Mouse (Mus musculus): ENCODE data around the gene Rhbdl3. TPM values are rescaled to one million over a fixed set of nuclear protein-coding genes. Genes with fewer than 3 reads are reported as not detected.

Gene Rhbdl3
- total and polyA plus RNA-seq, 2 experiments from 2014 or later, result 1.7 to 1.9 TPM

- DNase-seq (ENCODE audit: low spot score) (no peak), ATAC-seq (ENCODE audit: low FRiP score) (no peak)
- Histone ChIP-seq H3K36me3 (ENCODE audit: insufficient read depth, low read length) (no peaks in the 10 kb centered on the region), H3K9me3 (ENCODE audit: low read length) (no peaks in the 10 kb centered on the region), H3K27me3 (ENCODE audit: insufficient read depth, low read length) (no peaks in the 10 kb centered on the region), H3K4me1 (ENCODE audit: insufficient read depth, low read length) (no peaks in the 10 kb centered on the region), H3K9ac (replicated peaks; ENCODE audit: low read length, poor library complexity, severe bottlenecking) (no peak overlapping the region), H3K4me3 (ENCODE audit: low read depth, low read length) (no peak overlapping the region), H3K4me2 (ENCODE audit: low read depth, low read length, poor library complexity, severe bottlenecking) (no peak overlapping the region), H3K27ac (ENCODE audit: low read depth, low read length) (no peak overlapping the region)
- no peak for TF ChIP-seq CTCF (IDR thresholded peaks at IDR 0.05)
- WGBS, result 83% methylated on average over 4 of the region's 4 CpGs
Observed at GRCm38 (mm10) chr11:80313944-80314343, 13.2 kb downstream of the Rhbdl3 start.

- H3K4me2 ChIP-seq (ENCODE audit: low read depth, low read length, poor library complexity, severe bottlenecking), result no peak overlapping the region
- DNase-seq (ENCODE audit: low spot score), result peak; percentile 63
- H3K27me3 ChIP-seq (ENCODE audit: insufficient read depth, low read length), result no peaks in the 10 kb centered on the region
- H3K9ac ChIP-seq (replicated peaks; ENCODE audit: low read length, poor library complexity, severe bottlenecking), result no peak overlapping the region
- no peaks in the 10 kb centered on the region for H3K36me3 ChIP-seq (ENCODE audit: insufficient read depth, low read length)
- no peak overlapping the region for H3K4me3 ChIP-seq (ENCODE audit: low read depth, low read length)
- TF ChIP-seq CTCF (IDR thresholded peaks at IDR 0.05), result no peak
- H3K9me3 ChIP-seq (ENCODE audit: low read length), result no peaks in the 10 kb centered on the region
- no peaks in the 10 kb centered on the region for H3K4me1 ChIP-seq (ENCODE audit: insufficient read depth, low read length)
- no peak overlapping the region; the same call in 1 of the 2 replicates for H3K27ac ChIP-seq (ENCODE audit: low read depth, low read length)
- peak; percentile 68; the same call in 1 of the 2 replicates for ATAC-seq (ENCODE audit: low FRiP score)
- WGBS, result 30% methylated on average over 10 of the region's 10 CpGs
Observed at GRCm38 (mm10) chr11:80315743-80316639, 15.3 kb downstream of the Rhbdl3 start.

DNA sequence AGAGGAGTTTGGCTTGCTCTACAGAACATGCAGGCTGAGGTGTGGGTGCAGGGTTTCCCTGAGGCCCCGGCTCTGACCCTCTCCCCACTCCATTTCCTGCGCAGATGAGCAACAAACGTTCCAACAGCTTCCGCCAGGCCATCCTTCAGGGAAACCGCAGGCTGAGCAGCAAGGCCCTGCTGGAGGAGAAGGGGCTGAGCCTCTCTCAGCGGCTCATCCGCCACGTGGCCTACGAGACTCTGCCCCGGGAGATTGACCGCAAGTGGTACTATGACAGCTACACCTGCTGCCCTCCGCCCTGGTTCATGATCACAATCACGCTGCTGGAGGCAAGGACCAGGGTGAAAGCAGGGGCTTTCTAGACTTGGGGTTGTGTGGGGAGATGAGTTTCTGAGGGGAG is 22.5 kb downstream of the Rhbdl3 start:
- Histone ChIP-seq H3K27ac (ENCODE audit: low read depth, low read length) (no peak overlapping the region), H3K27me3 (ENCODE audit: insufficient read depth, low read length) (no peaks in the 10 kb centered on the region), H3K4me2 (ENCODE audit: low read depth, low read length, poor library complexity, severe bottlenecking) (no peak overlapping the region), H3K4me1 (ENCODE audit: insufficient read depth, low read length) (no peaks in the 10 kb centered on the region), H3K4me3 (ENCODE audit: low read depth, low read length) (no peak overlapping the region), H3K9ac (replicated peaks; ENCODE audit: low read length, poor library complexity, severe bottlenecking) (no peak overlapping the region), H3K36me3 (ENCODE audit: insufficient read depth, low read length) (no peaks in the 10 kb centered on the region), H3K9me3 (ENCODE audit: low read length) (no peaks in the 10 kb centered on the region)
- no peak for TF ChIP-seq CTCF (IDR thresholded peaks at IDR 0.05)
- DNase-seq (ENCODE audit: low spot score) (no peak), ATAC-seq (ENCODE audit: low FRiP score) (no peak)
- 47% methylated on average over 13 of the region's 13 CpGs for WGBS

- Histone ChIP-seq H3K27ac (ENCODE audit: low read depth, low read length) (no peak overlapping the region), H3K9me3 (ENCODE audit: low read length) (no peaks in the 10 kb centered on the region), H3K36me3 (ENCODE audit: insufficient read depth, low read length) (no peaks in the 10 kb centered on the region), H3K4me3 (ENCODE audit: low read depth, low read length) (no peak overlapping the region), H3K27me3 (ENCODE audit: insufficient read depth, low read length) (no peaks in the 10 kb centered on the region), H3K9ac (replicated peaks; ENCODE audit: low read length, poor library complexity, severe bottlenecking) (no peak overlapping the region), H3K4me1 (ENCODE audit: insufficient read depth, low read length) (no peaks in the 10 kb centered on the region), H3K4me2 (ENCODE audit: low read depth, low read length, poor library complexity, severe bottlenecking) (no peak overlapping the region)
- DNase-seq (ENCODE audit: low spot score), result no peak
- 85% methylated on average over 6 of the region's 6 CpGs for WGBS
- ATAC-seq (ENCODE audit: low FRiP score), result no peak
- no peak for TF ChIP-seq CTCF (IDR thresholded peaks at IDR 0.05)
Observed at GRCm38 (mm10) chr11:80324636-80325035, 23.9 kb downstream of the Rhbdl3 start.

- no peak overlapping the region for H3K4me3 ChIP-seq (ENCODE audit: low read depth, low read length)
- no peaks in the 10 kb centered on the region for H3K27me3 ChIP-seq (ENCODE audit: insufficient read depth, low read length)
- 78% methylated on average over 12 of the region's 12 CpGs for WGBS
- no peak for ATAC-seq (ENCODE audit: low FRiP score)
- no peak overlapping the region for H3K4me2 ChIP-seq (ENCODE audit: low read depth, low read length, poor library complexity, severe bottlenecking)
- H3K27ac ChIP-seq (ENCODE audit: low read depth, low read length), result no peak overlapping the region
- TF ChIP-seq CTCF (IDR thresholded peaks at IDR 0.05), result no peak
- no peak overlapping the region for H3K9ac ChIP-seq (replicated peaks; ENCODE audit: low read length, poor library complexity, severe bottlenecking)
- H3K36me3 ChIP-seq (ENCODE audit: insufficient read depth, low read length), result no peaks in the 10 kb centered on the region
- DNase-seq (ENCODE audit: low spot score), result no peak
- no peaks in the 10 kb centered on the region for H3K4me1 ChIP-seq (ENCODE audit: insufficient read depth, low read length)
- no peaks in the 10 kb centered on the region for H3K9me3 ChIP-seq (ENCODE audit: low read length)
Observed at GRCm38 (mm10) chr11:80332709-80333400, 32.1 kb downstream of the Rhbdl3 start.

Data from midbrain, postnatal 0 days (tissue).